ENCODE assay signal across 14 mouse cellular contexts in genomic region chr16:89995155-89995554, GRCm38 (mm10).
"Had no signal": no experiment of that assay in that cellular context is flagged by ENCODE, and none has a peak within 500 bp of the region (broad histone marks: within the 10 kb centered on the region; RNA-seq: fewer than 3 reads in every experiment).

No protein-coding gene starts in this region.

- H3K27ac ChIP-seq: limb, embryonic 12.5 days; limb, embryonic 15.5 days; liver, embryonic 14.5 days; macrophage; midbrain, embryonic 13.5 days had no signal

- H3K4me3 ChIP-seq: limb, embryonic 12.5 days; limb, embryonic 15.5 days; midbrain, embryonic 13.5 days had no signal

- H3K9me3 ChIP-seq: limb, embryonic 15.5 days had no signal

- H3K27me3 ChIP-seq: limb, embryonic 12.5 days; limb, embryonic 15.5 days; midbrain, embryonic 13.5 days had no signal

- ATAC-seq: liver, postnatal 0 days; lung, postnatal 0 days; midbrain, embryonic 13.5 days had no signal

- H3K4me1 ChIP-seq: midbrain, embryonic 13.5 days had no signal

- H3K4me2 ChIP-seq: limb, embryonic 12.5 days; limb, embryonic 15.5 days; liver, embryonic 11.5 days; lung, embryonic 14.5 days; midbrain, embryonic 13.5 days had no signal

- H3K9ac ChIP-seq: limb, embryonic 12.5 days; limb, embryonic 15.5 days; liver, embryonic 14.5 days; liver, postnatal 0 days; lung, embryonic 14.5 days; midbrain, embryonic 13.5 days had no signal

- DNase-seq: kidney, postnatal 14 days; kidney, postnatal 4 days; left cerebral cortex, postnatal 4 days; liver, postnatal 0 days; lung, embryonic 14.5 days; thymus, adult 18-20 months; thymus, postnatal 36 days had no signal
